Mouse (Mus musculus): ENCODE measurements around the gene Coro7.
"Not testable (repeated sequence)": the region's sequence is repeated elsewhere in the genome, so short reads cannot be mapped to it uniquely, and the experiment has no call there.

Coro7 gene

DNA sequence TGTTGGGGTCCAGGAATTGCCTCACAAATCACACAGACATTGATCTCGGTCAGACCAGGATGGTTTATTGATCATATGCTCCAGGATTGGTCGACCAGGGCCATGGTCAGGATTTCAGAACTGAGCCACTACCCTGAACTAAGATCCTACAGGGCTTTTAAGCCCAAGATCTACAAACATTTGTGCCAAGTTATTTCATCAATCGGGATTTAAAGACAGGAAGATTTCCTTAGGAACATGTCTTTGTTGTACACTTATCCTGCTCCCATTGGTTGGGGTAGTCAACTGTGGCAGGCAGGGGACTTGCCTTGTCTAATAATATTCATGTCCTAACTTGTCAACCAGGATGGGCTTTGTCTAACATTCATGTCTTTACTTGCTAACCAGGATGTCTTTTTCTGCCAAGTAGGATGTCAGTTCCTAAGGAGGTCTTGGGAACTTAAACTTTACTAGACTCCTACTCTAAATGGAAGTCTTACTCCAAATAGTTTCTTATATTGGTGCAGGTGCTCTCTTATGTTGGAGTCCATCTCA, 1.4 kb upstream of the Coro7 start:
- not testable (repeated sequence) for DNase-seq

- no peak for DNase-seq
These were observed 1.5 kb downstream of the Coro7 start for GRCm38 (mm10) chr16:4678080-4678479.

GRCm38 (mm10) chr16:4676836-4677235, 2.7 kb downstream of the Coro7 start:
- no peak for DNase-seq

DNA sequence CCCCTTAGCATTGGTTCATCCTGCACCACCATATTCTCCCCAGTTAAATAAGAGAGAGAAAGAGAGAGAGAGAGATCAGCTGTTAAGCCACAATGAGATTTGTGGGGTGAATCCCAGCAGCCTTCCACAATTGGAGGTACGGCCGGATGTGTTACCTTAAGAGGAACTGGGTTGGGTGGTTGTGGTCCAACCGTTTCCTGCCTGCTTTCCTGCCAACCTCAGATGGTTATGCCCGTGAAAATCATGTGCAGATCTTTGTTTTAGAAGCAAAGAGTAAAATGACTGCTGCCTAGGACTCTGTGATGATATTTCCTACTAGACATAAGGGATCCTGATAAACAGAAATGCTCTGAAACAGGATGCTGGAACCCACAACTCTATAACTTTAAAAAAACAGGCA, 5.5 kb downstream of the Coro7 start:
- DNase-seq, result no peak

GRCm38 (mm10) chr16:4670317-4670716, 9.3 kb downstream of the Coro7 start:
- DNase-seq, result no peak

DNA sequence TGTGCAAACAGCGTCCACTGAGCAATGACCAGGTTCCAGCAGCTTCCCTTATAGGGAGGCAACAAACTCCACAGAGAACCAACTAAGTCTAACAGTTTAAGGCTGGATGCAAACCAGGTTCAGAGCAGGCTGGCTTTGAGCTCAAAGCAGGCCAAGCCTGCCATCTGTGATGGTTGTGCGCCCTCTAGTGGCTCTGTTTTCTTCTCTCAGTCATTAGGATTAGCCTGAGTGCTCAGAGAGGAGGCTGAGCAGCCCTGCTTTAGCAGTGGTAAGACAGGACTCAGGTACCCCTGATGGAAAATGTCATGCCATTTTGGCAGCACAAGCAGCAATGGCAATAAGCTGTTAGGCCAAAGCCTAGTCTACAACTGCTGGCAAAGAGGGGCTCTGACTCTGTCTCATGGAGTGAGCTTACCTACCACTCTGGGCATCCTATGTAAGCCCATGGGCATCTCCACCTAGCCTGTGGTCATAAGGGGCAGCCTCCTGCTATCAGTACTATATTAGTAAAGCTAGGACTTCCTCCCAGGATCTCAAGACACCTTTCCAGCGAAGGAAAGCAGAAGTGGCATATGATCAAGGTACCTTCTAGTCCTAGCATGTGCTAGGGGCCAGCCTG, 12.3 kb downstream of the Coro7 start:
- DNase-seq, result peak; percentile 87

DNA sequence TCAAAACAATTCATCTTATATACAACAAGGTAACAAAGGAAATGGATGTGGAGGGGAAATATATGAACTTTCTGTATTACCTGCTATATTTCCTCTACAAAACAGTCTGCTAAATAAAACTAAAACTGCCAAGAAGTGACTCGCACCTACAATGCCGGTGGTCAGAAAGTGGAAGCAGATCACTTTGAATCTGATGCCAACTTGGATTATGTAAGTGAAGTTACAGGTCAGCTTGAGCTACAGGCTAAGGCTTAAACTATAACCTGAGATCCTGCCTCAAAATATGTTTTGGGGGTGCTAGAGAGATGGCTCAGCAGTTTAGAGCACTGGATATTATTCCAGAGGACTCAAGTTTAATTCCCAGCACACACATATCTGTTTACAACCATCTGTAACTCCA, 13.9 kb downstream of the Coro7 start:
- no peak for DNase-seq

GRCm38 (mm10) chr16:4663806-4664205, 15.8 kb downstream of the Coro7 start:
- no peak for DNase-seq

DNA sequence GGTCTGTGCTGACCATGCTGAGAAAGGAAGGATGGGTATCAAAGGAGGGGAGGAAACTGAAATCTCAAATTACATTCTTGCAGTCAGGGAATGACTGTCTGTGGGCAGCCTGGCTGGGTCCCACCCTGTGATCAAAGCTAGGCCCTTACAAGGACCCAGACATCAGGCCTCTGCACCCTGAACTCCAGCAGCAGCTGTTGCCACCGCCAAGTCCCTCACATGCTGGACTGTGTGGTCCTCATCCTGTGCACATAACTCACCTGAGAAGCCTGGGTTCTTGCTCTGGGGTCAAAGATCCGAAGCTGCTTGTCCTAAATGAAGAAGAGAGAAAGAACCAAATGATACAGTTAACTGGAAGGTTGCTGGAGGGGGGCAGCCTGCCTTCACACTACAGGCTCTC, 18.0 kb downstream of the Coro7 start:
- no peak for DNase-seq

DNA sequence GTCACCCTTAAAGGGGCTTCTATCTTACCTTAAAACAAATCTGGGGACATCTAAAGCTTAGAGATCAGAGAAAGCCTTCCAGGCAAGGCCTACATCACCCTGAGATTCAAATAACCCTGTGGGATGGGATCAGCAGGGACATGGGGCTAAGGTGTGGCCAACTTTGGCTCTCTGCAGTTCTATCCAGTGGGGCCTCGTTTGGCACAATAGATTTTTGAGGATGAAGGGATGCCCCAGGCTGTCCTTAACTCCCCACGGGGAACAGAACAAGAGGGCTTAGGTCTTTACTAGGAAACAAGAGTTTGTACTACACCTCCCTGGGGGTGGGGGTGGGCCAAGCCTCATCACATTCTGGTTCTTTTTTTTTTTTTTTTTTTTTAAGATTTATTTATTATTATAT, 20.3 kb downstream of the Coro7 start:
- no peak for DNase-seq

GRCm38 (mm10) chr16:4658781-4659245, 20.8 kb downstream of the Coro7 start:
- peak; percentile 70 for DNase-seq

DNA sequence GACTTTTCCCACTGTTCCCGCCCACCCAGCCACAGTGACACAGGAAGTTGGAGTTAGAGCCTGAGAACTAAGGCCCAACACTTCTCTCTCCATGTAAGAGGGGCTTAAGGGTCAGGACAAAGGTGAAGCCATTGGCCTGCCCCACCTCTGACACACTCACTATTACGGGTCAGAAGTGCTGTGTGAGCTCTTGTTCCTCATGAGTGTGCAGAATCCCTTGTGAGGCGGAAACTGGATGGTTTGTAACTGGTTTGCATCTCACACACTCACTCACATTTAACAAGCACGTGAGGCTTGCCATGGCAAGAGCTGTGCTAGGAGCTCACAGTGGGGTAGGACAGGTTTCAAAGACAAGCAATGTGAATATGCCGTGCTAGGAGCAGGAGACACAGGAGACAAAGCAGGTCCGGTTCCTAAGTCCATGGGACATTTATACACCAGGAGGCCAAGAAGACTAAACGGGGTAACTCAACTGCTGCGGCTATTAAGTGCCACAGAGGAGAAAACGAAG, 23.0 kb downstream of the Coro7 start:
- no peak for DNase-seq

- no peak for DNase-seq
These were observed 23.6 kb downstream of the Coro7 start for GRCm38 (mm10) chr16:4655764-4656570.

- DNase-seq, result peak; percentile 44
These were observed 24.3 kb downstream of the Coro7 start for GRCm38 (mm10) chr16:4655251-4655734.

DNA sequence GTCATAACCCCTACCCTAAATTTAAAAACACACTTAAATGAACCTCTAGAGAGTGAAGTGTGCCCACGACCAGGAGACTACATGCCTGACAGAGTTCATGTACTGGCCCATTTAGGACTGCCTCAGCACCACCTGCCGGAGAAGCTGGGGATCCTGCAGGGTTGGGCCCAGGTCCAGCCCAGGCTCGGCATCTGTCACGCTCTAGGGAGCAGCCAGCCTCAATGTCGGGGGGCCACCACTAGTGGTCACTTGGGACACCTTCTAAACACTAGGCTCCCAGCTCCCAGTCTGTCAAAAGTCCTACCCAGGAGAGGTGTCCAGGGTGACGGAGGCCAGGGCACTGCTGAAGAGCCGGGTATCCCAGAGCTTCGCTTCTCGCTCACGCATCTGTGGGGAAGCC, 24.9 kb downstream of the Coro7 start:
- no peak for DNase-seq

DNA sequence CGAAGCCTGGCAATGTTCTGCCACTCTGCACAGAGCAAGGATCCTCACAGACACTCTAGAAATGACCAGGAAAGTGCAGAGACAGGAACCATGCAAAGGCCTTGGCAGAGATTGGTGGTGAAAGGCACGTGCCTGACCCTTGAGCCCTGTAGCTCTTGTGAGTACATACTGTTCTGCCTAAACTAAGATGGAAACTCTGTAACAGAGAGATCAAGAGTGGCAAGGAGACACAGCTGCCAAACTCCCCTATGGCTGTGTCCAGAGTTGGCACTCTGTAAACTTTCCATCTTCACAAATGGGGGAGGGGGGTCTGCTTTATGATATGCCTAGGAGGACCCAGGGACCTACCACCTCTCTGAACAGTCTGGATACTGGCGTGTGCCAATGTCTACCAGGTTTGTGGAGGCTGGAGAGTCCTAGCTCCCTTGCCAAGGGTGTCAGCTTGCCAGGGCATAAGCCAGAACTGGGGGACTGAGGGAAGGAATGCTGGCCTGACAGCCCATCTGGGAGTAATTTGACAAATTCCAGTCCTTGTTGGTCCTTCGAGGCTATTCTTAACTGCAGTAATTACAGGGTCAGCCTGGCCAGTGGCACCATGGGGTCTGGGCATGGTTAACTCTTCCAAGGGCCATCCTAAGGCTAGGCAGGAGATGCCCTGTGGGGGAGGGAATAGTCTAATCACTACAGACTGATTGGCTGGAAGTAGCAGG, 26.7 kb downstream of the Coro7 start:
- no peak for DNase-seq

DNA sequence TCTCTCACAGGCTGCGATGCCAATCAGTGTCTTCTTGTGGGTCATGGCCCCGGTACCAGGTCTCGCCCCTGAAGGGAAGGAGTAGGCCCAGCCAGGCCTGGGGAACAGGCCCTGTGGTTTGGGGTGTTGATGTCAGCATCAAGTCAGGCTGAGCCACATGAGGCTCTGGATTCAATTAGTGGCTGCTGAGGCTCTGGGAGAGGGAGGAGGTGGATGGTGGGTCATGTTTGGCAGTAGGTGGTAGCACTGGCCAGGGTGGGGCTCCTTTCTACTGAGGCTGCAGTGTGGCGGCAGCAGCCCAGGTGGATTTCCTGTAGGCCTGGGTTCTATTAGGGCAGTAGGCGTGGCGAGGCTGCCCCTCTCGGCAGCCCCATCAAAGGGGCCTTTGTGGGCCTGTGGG, 28.0 kb downstream of the Coro7 start:
- DNase-seq, result no peak

DNA sequence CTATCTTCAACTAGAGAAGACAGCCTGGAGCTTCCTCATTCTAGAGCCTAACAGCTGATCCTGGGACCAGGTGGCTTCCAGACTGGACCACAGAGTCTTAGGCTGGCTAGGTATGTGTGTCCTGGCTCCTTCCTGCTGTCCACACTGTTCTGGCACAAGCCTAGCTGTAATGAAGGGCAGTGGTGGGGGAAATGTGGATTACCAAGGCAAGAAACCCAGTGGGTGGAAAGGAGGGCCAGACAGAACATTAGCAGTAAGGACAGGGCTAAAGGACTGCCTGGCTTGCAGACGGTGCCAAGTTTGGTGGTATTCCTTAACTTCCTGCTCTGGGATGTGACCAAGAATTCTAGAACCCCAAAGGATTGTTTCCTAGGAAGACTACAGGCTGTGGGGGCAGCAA, 28.5 kb downstream of the Coro7 start:
- DNase-seq, result no peak

- no peak for DNase-seq
These were observed 29.4 kb downstream of the Coro7 start for GRCm38 (mm10) chr16:4650161-4650560.

DNA sequence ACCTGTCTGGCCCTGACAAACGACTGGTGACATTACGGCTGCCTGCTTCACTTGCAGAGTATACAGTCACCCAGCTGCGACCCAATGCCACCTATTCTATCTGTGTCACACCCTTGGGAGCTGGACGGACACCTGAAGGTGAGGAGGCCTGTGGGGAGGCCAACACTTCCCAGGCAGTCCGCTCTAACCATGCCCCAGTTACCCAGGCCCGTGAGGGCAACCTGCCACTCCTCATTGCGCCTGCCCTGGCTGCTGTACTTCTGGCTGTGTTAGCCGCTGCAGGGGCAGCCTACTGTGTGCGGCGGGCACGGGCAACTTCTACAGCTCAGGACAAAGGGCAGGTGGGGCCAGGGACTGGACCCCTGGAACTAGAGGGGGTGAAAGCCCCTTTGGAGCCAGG, 29.9 kb downstream of the Coro7 start:
- no peak for DNase-seq

GRCm38 (mm10) chr16:4649211-4649610, 30.4 kb downstream of the Coro7 start:
- DNase-seq, result no peak

GRCm38 (mm10) chr16:4648416-4649023, 31.1 kb downstream of the Coro7 start:
- DNase-seq, result no peak

DNA sequence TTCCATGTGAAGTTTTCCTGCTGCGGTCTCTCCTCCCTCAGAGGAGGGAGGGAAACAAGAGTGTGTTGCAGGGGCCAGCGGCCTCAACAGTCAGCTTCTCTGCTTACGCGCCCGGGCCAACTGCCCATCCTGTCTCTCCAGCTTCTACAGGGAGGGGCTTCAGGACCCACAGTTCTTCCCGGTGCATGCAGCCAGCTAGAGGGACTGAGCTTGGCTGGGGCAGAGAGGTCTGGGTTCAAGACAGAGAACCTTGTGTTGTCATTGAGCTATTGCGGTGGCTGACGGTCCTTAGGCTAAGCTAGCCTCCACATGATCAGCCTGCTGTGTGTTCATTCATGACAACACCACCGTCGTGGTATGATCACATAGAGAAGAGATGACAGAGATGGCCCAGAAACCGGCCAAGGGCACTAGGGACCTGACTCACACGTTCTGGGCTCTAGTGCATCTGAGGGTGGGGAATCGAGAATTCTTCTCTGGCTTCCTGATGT, 31.9 kb downstream of the Coro7 start:
- no peak for DNase-seq
